Mouse (Mus musculus) heart, postnatal 0 days (tissue): ENCODE results near the gene St3gal3.

Experiments
- CTCF ChIP-seq: IDR thresholded peaks from 2 replicates; pipeline ENCODE4 v1.5.1; 2016; ENCODE audit warnings: antibody characterized with exemption, control low read depth, low read depth
- EP300 ChIP-seq: IDR thresholded peaks from 2 replicates; pipeline ENCODE4 v1.6.1; 2016; ENCODE audit warnings: antibody characterized with exemption, low read depth

DNA sequence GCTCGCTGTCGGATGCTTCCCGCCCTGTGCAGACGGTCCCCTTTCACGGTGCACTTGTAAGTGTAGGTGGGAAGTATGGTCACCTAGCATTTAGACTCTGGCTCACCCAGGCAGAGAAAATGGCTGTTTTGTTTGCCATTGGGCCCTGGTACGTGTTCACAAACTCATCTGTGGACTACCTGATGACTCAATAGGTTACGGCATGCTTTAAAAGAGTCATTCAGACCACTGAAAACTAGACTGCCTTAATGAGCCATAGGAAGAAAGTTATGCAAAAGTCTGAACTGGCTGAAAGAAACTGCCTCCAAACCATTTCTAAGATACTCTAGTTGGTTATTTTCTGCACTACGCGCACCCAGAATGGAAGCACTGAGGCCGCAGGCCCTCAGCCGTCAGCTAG lies 18.6 kb downstream of the St3gal3 start:
- TF ChIP-seq CTCF: no peak
- TF ChIP-seq EP300: no peak
